Mouse (Mus musculus): Measurements from ENCODE around the gene Nfib.

Nfib gene

GRCm38 (mm10) chr4:82464051-82464632, 241.4 kb downstream of the Nfib start:
- DNase-seq (ENCODE audit: low spot score) = peak; percentile 56

GRCm38 (mm10) chr4:82463189-82463715, 242.3 kb downstream of the Nfib start:
- DNase-seq (ENCODE audit: low spot score) = no peak

GRCm38 (mm10) chr4:82461676-82462075, 243.9 kb downstream of the Nfib start:
- no peak for DNase-seq (ENCODE audit: low spot score)

GRCm38 (mm10) chr4:82458895-82459294, 246.7 kb downstream of the Nfib start:
- no peak for DNase-seq (ENCODE audit: low spot score)

- DNase-seq (ENCODE audit: low spot score) = no peak
Observed at GRCm38 (mm10) chr4:82456908-82457307, 248.6 kb downstream of the Nfib start.

- DNase-seq (ENCODE audit: low spot score) = no peak
Observed at GRCm38 (mm10) chr4:82456323-82456713, 249.2 kb downstream of the Nfib start.

- DNase-seq (ENCODE audit: low spot score) = no peak
Observed at GRCm38 (mm10) chr4:82455617-82456322, 249.8 kb downstream of the Nfib start.

GRCm38 (mm10) chr4:82454989-82455388, 250.6 kb downstream of the Nfib start:
- no peak for DNase-seq (ENCODE audit: low spot score)

GRCm38 (mm10) chr4:82453341-82453740, 252.2 kb downstream of the Nfib start:
- DNase-seq (ENCODE audit: low spot score) = no peak

- DNase-seq (ENCODE audit: low spot score) = no peak
Observed at GRCm38 (mm10) chr4:82452905-82453304, 252.6 kb downstream of the Nfib start.

GRCm38 (mm10) chr4:82447061-82447671, 258.4 kb downstream of the Nfib start:
- DNase-seq (ENCODE audit: low spot score) = peak; percentile 75

- no peak for DNase-seq (ENCODE audit: low spot score)
Observed at GRCm38 (mm10) chr4:82444078-82444477, 261.5 kb downstream of the Nfib start.

GRCm38 (mm10) chr4:82443441-82443840, 262.1 kb downstream of the Nfib start:
- DNase-seq (ENCODE audit: low spot score) = no peak

GRCm38 (mm10) chr4:82443003-82443402, 262.5 kb downstream of the Nfib start:
- no peak for DNase-seq (ENCODE audit: low spot score)

GRCm38 (mm10) chr4:82440606-82441005, 264.9 kb downstream of the Nfib start:
- no peak for DNase-seq (ENCODE audit: low spot score)

GRCm38 (mm10) chr4:82439813-82440212, 265.7 kb downstream of the Nfib start:
- DNase-seq (ENCODE audit: low spot score) = no peak

- no peak for DNase-seq (ENCODE audit: low spot score)
Observed at GRCm38 (mm10) chr4:82438631-82439030, 266.9 kb downstream of the Nfib start.

GRCm38 (mm10) chr4:82437533-82438318, 267.8 kb downstream of the Nfib start:
- no peak for DNase-seq (ENCODE audit: low spot score)

- no peak for DNase-seq (ENCODE audit: low spot score)
Observed at GRCm38 (mm10) chr4:82436656-82437055, 268.9 kb downstream of the Nfib start.

- no peak for DNase-seq (ENCODE audit: low spot score)
Observed at GRCm38 (mm10) chr4:82435716-82436115, 269.8 kb downstream of the Nfib start.

- no peak for DNase-seq (ENCODE audit: low spot score)
Observed at GRCm38 (mm10) chr4:82433926-82434705, 271.4 kb downstream of the Nfib start.

GRCm38 (mm10) chr4:82431831-82432230, 273.7 kb downstream of the Nfib start:
- DNase-seq (ENCODE audit: low spot score) = no peak
